Mouse (Mus musculus) ovary, adult 2 months (tissue): Measurements from ENCODE around the gene Eef1b2. TPM values are rescaled to one million over a fixed set of nuclear protein-coding genes. Genes with fewer than 3 reads are reported as not detected.

Source experiments
- polyA plus RNA-seq: library from polyadenylated mRNA; depleted of rRNA; stranded (reverse); fragments of >200 nt; gene quantifications from 2 replicates; pipeline ENCODE4 v1.2.3, GENCODE M21; 2012; rRNA removed

Eef1b2 gene
- polyA plus RNA-seq, result 465 and 822 TPM in 2 replicates

GRCm38 (mm10) chr1:63176604-63177421 lies at the start of gene Eef1b2, which contains the start of gene Ndufs1:
Gene Eef1b2 (plus strand): TSS chr1:63176825.
Gene Ndufs1 (minus strand): TSS chr1:63176833.

GRCm38 (mm10) chr1:63214271-63214558 lies 37.6 kb downstream of the Eef1b2 start, which contains the start of gene Gpr1:
Gene Gpr1 (minus strand): TSS chr1:63214543.

Other genes with a start within 250 kb of the Eef1b2 start
- 14.6 and 22.1 TPM in 2 replicates for gene Ino80d, start 62.2 kb upstream of the Eef1b2 start, polyA plus RNA-seq
- 17.7 and 22.0 TPM in 2 replicates for gene Ndufs1, start within 50 bp of the Eef1b2 start, polyA plus RNA-seq
- gene Gpr1, start 37.7 kb downstream of the Eef1b2 start, polyA plus RNA-seq, result 1.4 and 1.9 TPM in 2 replicates
- gene Zdbf2, start 96.4 kb downstream of the Eef1b2 start, polyA plus RNA-seq, result 0.44 and 0.91 TPM in 2 replicates